Mouse (Mus musculus) adrenal gland, adult 2 months (tissue): ENCODE data around the gene CK137956. TPM values are rescaled to one million over a fixed set of nuclear protein-coding genes. Genes with fewer than 3 reads are reported as not detected.
A peak's percentile ranks its signal among the peaks of the same experiment; 100 is the strongest.

Experiments
- DNase-seq: peaks from one replicate; pipeline ENCODE4 v3.0.0; 2021
- long read RNA-seq: library from polyadenylated mRNA; stranded (forward); transcript quantifications from one replicate; pipeline ENCODE4 v2.0.0, GENCODE M21; 2021
- polyA plus RNA-seq: library from polyadenylated mRNA; depleted of rRNA; stranded (reverse); fragments of >200 nt; gene quantifications from 2 replicates; pipeline ENCODE4 v1.2.3, GENCODE M21; 2012; rRNA removed
- total RNA-seq, 2 experiments: library from RNA; stranded (reverse); gene quantifications; 2 replicates each; pipeline ENCODE4 v1.2.3; 2021

The CK137956 gene
- total RNA-seq, result not detected
- not detected in 2 replicates for polyA plus RNA-seq
- long read RNA-seq, result 0 reads

- no peak for DNase-seq
Measured at GRCm38 (mm10) chr4:127970901-127971868, at the start of gene CK137956. Gene CK137956 (minus strand): TSS chr4:127970951.

- DNase-seq, result no peak
Measured at GRCm38 (mm10) chr4:128019465-128019864, 48.7 kb upstream of the CK137956 start.

GRCm38 (mm10) chr4:128004797-128005452, 34.2 kb upstream of the CK137956 start:
- no peak for DNase-seq

- DNase-seq, result no peak
Measured at GRCm38 (mm10) chr4:128002638-128003101, 31.9 kb upstream of the CK137956 start.

- no peak for DNase-seq
Measured at GRCm38 (mm10) chr4:127999281-127999680, 28.5 kb upstream of the CK137956 start.

- DNase-seq, result no peak
Measured at GRCm38 (mm10) chr4:127989347-127989995, 18.7 kb upstream of the CK137956 start.

GRCm38 (mm10) chr4:127988526-127989180, 17.9 kb upstream of the CK137956 start:
- DNase-seq, result no peak

GRCm38 (mm10) chr4:127987784-127988455, 17.2 kb upstream of the CK137956 start, which contains the start of gene Csmd2:
Gene Csmd2 (plus strand): TSS chr4:127987857.
- DNase-seq, result peak; percentile 17

GRCm38 (mm10) chr4:127987270-127987669, 16.5 kb upstream of the CK137956 start:
- DNase-seq, result no peak

- no peak for DNase-seq
Measured at GRCm38 (mm10) chr4:127986491-127987075, 15.8 kb upstream of the CK137956 start.

- DNase-seq, result no peak
Measured at GRCm38 (mm10) chr4:127985874-127986273, 15.1 kb upstream of the CK137956 start.

- DNase-seq, result no peak
Measured at GRCm38 (mm10) chr4:127984426-127984825, 13.7 kb upstream of the CK137956 start.

- DNase-seq, result no peak
Measured at GRCm38 (mm10) chr4:127981125-127981524, 10.4 kb upstream of the CK137956 start.

GRCm38 (mm10) chr4:127972976-127973375, 2.2 kb upstream of the CK137956 start:
- no peak for DNase-seq

GRCm38 (mm10) chr4:127970018-127970421, 731 bp downstream of the CK137956 start:
- DNase-seq, result peak; percentile 11

- DNase-seq, result no peak
Measured at GRCm38 (mm10) chr4:127969101-127969500, 1.6 kb downstream of the CK137956 start.

- DNase-seq, result no peak
Measured at GRCm38 (mm10) chr4:127953006-127953710, 17.6 kb downstream of the CK137956 start.

- no peak for DNase-seq
Measured at GRCm38 (mm10) chr4:127947696-127948095, 23.1 kb downstream of the CK137956 start.

GRCm38 (mm10) chr4:127937474-127937873, 33.3 kb downstream of the CK137956 start:
- DNase-seq, result no peak

GRCm38 (mm10) chr4:127935369-127935768, 35.4 kb downstream of the CK137956 start:
- peak; percentile 4 for DNase-seq
